Mouse (Mus musculus) lung, postnatal 0 days (tissue): ENCODE measurements at regions not wholly inside any gene's neighbourhood (a gene's known extent, or its start where the extent isn't known, plus 50 kb on each side); places are given as distances from the start of the nearest gene placed in this dataset.
A peak's percentile ranks its signal among the peaks of the same experiment; 100 is the strongest.

Experiments used
- ATAC-seq: fragments of 200-750 bp; cut with Nextera tagmentation; 2 replicates; pipeline ENCODE4 v1.8.0; 2017; ENCODE audit warnings: moderate library complexity
- DNase-seq: peaks from one replicate; pipeline ENCODE4 v3.0.0-alpha.2; 2016; ENCODE audit warnings: low spot score
- H3K27ac ChIP-seq: fragments of 300-500 bp; sonication (generic); 2 replicates; pipeline ENCODE4 v1.5.1; 2014; ENCODE audit warnings: antibody characterized with exemption, mild to moderate bottlenecking, low read length, mixed read lengths
- H3K27me3 ChIP-seq: fragments of 300-500 bp; sonication (generic); replicated peaks from 2 replicates; pipeline ENCODE4 v1.6.1; 2014; ENCODE audit warnings: low read length, mixed read lengths; ENCODE audit not compliant: insufficient read depth
- H3K36me3 ChIP-seq: fragments of 300-500 bp; sonication (generic); 2 replicates; pipeline ENCODE4 v1.6.1; 2014; ENCODE audit warnings: low read length, mixed read lengths; ENCODE audit not compliant: insufficient read depth
- H3K4me1 ChIP-seq: fragments of 300-500 bp; sonication (generic); 2 replicates; pipeline ENCODE4 v1.6.1; 2014; ENCODE audit warnings: antibody characterized with exemption, low read depth, low read length, mixed read lengths; ENCODE audit not compliant: insufficient read depth
- H3K4me2 ChIP-seq: fragments of 300-500 bp; sonication (generic); replicated peaks from 2 replicates; pipeline ENCODE4 v1.6.1; 2014; ENCODE audit warnings: low read depth, mild to moderate bottlenecking, low read length, moderate library complexity, mixed read lengths
- H3K4me3 ChIP-seq: fragments of 300-500 bp; sonication (generic); 2 replicates; pipeline ENCODE4 v1.5.1; 2014; ENCODE audit warnings: low read depth, low read length
- H3K9ac ChIP-seq: fragments of 300-500 bp; sonication (generic); replicated peaks from 2 replicates; pipeline ENCODE4 v1.6.1; 2014; ENCODE audit warnings: low read depth, mild to moderate bottlenecking
- H3K9me3 ChIP-seq: fragments of 300-500 bp; sonication (generic); 2 replicates; pipeline ENCODE4 v1.6.1; 2016; ENCODE audit warnings: low read length, mixed read lengths
- CTCF ChIP-seq: IDR thresholded peaks from 2 replicates; pipeline ENCODE4 v1.5.1; 2016; ENCODE audit warnings: antibody characterized with exemption, mild to moderate bottlenecking
- EP300 ChIP-seq: IDR thresholded peaks from 2 replicates; pipeline ENCODE4 v1.6.1; 2016; ENCODE audit warnings: antibody characterized with exemption, mild to moderate bottlenecking, control low read depth
- WGBS: fragments of 180-500 bp; shearing (Covaris S2); extraction: QIAGEN DNeasy Blood & Tissue Kit; methylation state at CpG from one replicate; pipeline ENCODE4 v1.1.7; 2014; 5-methylcytosine and 5-hydroxymethylcytosine counted together

- no peak overlapping the region for H3K9ac ChIP-seq
- WGBS = 30% methylated on average over 9 of the region's 9 CpGs
- no peaks in the 10 kb centered on the region for H3K4me1 ChIP-seq
- H3K27me3 ChIP-seq = no peaks in the 10 kb centered on the region
- ATAC-seq (no peak; the same call in 1 of the 2 replicates), DNase-seq (peak; percentile 28)
- no peaks in the 10 kb centered on the region for H3K9me3 ChIP-seq
- H3K4me3 ChIP-seq = no peak overlapping the region
- H3K27ac ChIP-seq = no peak overlapping the region
- TF ChIP-seq CTCF (no peak), EP300 (no peak)
- H3K36me3 ChIP-seq = no peaks in the 10 kb centered on the region
- H3K4me2 ChIP-seq = no peak overlapping the region
These were observed 263.3 kb upstream of the Sp4 start for GRCm38 (mm10) chr12:118564394-118565112.

DNA sequence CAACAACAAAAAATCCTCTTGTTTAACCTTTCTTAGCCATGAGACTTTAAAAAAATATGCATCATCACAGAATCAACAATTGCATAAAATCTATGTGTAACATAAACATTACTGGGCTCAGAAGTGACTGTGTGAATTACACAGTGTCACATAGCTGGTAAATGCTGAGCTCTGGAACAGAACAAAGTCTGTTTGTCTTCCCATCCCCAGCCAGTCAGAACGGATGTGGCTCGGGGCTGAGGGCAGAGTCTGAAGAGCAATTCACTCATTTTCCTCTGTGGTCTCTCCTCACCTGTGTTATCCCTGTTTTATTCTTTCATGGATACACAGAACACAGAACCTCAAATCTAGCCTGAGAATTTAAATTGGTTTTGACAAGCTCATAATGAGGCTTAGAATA, 261.0 kb upstream of the Sp4 start:
- Histone ChIP-seq H3K27me3 (no peaks in the 10 kb centered on the region), H3K27ac (no peak overlapping the region), H3K4me1 (no peaks in the 10 kb centered on the region), H3K4me2 (no peak overlapping the region), H3K36me3 (no peaks in the 10 kb centered on the region), H3K9ac (no peak overlapping the region), H3K9me3 (no peaks in the 10 kb centered on the region), H3K4me3 (no peak overlapping the region)
- no peak for ATAC-seq
- WGBS = 20% methylated on average over 2 of the region's 2 CpGs
- TF ChIP-seq CTCF (no peak), EP300 (no peak)
- DNase-seq = no peak

GRCm38 (mm10) chr12:118549071-118549470, 247.8 kb upstream of the Sp4 start:
- DNase-seq (no peak), ATAC-seq (no peak)
- 94% methylated on average over 1 of the region's 1 CpGs for WGBS
- no peaks in the 10 kb centered on the region for H3K36me3 ChIP-seq
- TF ChIP-seq EP300 (no peak), CTCF (no peak)
- H3K27ac ChIP-seq = no peak overlapping the region
- H3K27me3 ChIP-seq = no peaks in the 10 kb centered on the region
- H3K9me3 ChIP-seq = no peaks in the 10 kb centered on the region
- no peaks in the 10 kb centered on the region for H3K4me1 ChIP-seq
- H3K4me2 ChIP-seq = no peak overlapping the region
- no peak overlapping the region for H3K4me3 ChIP-seq
- H3K9ac ChIP-seq = no peak overlapping the region

GRCm38 (mm10) chr12:118540336-118540735, 239.1 kb upstream of the Sp4 start:
- DNase-seq (no peak), ATAC-seq (no peak)
- Histone ChIP-seq H3K9me3 (no peaks in the 10 kb centered on the region), H3K4me1 (no peaks in the 10 kb centered on the region), H3K27me3 (no peaks in the 10 kb centered on the region), H3K9ac (no peak overlapping the region), H3K4me2 (no peak overlapping the region), H3K27ac (no peak overlapping the region), H3K36me3 (no peaks in the 10 kb centered on the region), H3K4me3 (no peak overlapping the region)
- TF ChIP-seq EP300 (no peak), CTCF (no peak)
- WGBS = 29% methylated on average over 6 of the region's 6 CpGs

GRCm38 (mm10) chr12:118530514-118530913, 229.3 kb upstream of the Sp4 start:
- ATAC-seq = no peak
- H3K36me3 ChIP-seq = no peaks in the 10 kb centered on the region
- no peaks in the 10 kb centered on the region for H3K9me3 ChIP-seq
- TF ChIP-seq EP300 (no peak), CTCF (no peak)
- H3K27ac ChIP-seq = no peak overlapping the region
- peaks cover 12% of the 10 kb centered on the region for H3K27me3 ChIP-seq
- H3K4me1 ChIP-seq = no peaks in the 10 kb centered on the region
- WGBS = 6% methylated on average over 10 of the region's 10 CpGs
- no peak overlapping the region for H3K4me2 ChIP-seq
- no peak overlapping the region for H3K9ac ChIP-seq
- H3K4me3 ChIP-seq = no peak overlapping the region
- no peak for DNase-seq

DNA sequence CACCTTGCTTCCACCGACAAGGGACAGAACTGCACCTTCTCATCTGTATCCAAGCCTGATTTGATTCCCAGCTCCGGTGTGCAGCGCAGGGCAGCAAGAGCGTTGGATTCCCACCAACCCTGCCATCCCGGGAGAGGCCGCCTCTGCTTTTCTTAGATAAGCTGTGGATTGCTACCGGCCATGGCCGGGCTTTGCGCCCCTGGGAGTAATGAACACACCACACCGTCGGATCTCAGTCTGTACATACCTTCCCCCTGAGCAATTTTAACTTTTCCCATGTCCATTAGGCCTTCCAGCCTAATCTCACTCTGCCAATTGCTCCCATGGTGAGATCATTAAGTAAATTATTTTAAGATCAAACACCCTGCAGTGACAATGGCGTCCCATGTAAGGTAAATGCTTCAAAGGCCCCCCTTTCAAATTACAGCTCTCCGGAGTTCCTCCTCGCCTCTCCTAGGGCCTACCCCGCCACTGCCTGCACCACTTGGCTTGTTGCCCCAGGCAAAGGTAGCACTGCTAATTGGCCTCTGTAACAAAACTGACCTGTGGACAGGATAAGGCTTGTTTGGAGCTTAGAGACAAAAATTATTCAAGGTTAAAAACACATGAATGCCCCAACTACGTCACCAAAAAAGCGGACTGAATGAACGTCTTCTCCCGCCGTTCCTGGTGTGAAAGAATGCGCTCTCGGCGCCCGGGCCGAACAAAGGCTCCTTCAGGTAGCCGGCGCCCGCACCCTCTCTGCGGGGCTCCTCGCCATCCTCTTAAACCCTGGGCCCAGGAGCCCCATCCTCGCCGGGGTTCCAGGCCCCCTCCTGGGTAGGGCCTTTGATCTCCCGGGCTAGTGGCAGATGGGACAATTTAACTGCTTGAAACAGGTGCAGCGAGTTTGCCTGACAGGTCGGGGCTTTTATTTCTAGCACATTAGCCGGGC, 228.5 kb upstream of the Sp4 start:
- 4% methylated on average over 36 of the region's 36 CpGs for WGBS
- Histone ChIP-seq H3K36me3 (no peaks in the 10 kb centered on the region), H3K27ac (no peak overlapping the region), H3K27me3 (peaks cover 12% of the 10 kb centered on the region), H3K4me3 (no peak overlapping the region), H3K4me2 (peak overlapping the region; percentile 42; the same call in 1 of the 2 replicates), H3K4me1 (no peaks in the 10 kb centered on the region), H3K9me3 (no peaks in the 10 kb centered on the region), H3K9ac (no peak overlapping the region)
- TF ChIP-seq EP300 (no peak), CTCF (no peak)
- ATAC-seq (no peak), DNase-seq (no peak)
